Mouse (Mus musculus) erythroblast, embryonic 14.5 days (primary cell): ENCODE results near the gene Atp8b4. TPM values are rescaled to one million over a fixed set of nuclear protein-coding genes. Genes with fewer than 3 reads are reported as not detected.

Experiments
- H3K27me3 ChIP-seq: 2 replicates; pipeline ENCODE4 v1.6.1; 2012; ENCODE audit warnings: inconsistent platforms; ENCODE audit not compliant: control insufficient read depth
- H3K36me3 ChIP-seq: 2 replicates; pipeline ENCODE4 v1.6.1; 2012; ENCODE audit warnings: mild to moderate bottlenecking, inconsistent platforms; ENCODE audit not compliant: control insufficient read depth
- H3K4me1 ChIP-seq: 2 replicates; pipeline ENCODE4 v1.6.1; 2012; ENCODE audit warnings: inconsistent platforms; ENCODE audit not compliant: control insufficient read depth
- H3K4me3 ChIP-seq: replicated peaks from 2 replicates; pipeline ENCODE3; 2012; ENCODE audit warnings: moderate library complexity, mild to moderate bottlenecking, inconsistent platforms
- H3K9me3 ChIP-seq: 2 replicates; pipeline ENCODE4 v1.6.1; 2012; ENCODE audit warnings: low read length, inconsistent platforms, mixed read lengths; ENCODE audit not compliant: control insufficient read depth
- GATA1 ChIP-seq: IDR thresholded peaks from 2 replicates; pipeline ENCODE4 v1.6.1; 2012; ENCODE audit warnings: low read length, inconsistent platforms, mixed read lengths
- TAL1 ChIP-seq: IDR thresholded peaks from 3 replicates; pipeline ENCODE4 v1.6.1; 2012; ENCODE audit warnings: low read length, inconsistent platforms, mixed read lengths
- polyA plus RNA-seq: library from polyadenylated mRNA; stranded (reverse); fragments of >175 nt; gene quantifications from 2 replicates; pipeline ENCODE4 v1.2.3, GENCODE M21; 2012

Atp8b4 gene
- polyA plus RNA-seq, 1 experiment = not detected

DNA sequence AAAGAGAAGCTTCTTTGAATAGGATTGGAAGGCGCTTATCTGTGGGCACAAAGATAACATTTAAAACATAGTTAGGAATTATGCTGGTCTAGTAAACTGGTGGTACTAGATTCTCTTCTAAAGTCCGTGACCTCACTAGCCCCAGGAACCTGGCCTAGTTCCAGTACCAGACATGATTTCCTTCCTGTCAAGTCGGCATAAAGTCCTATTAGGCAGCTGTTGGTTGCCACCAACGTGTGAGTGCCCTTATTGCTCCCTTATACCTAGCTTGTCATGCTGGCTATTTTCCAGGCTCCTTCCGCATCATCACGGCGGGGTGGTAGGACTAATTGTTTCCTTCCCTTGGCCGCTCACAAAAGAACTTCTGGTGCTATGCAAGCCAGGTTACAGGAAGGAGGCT, 21.6 kb upstream of the Atp8b4 start:
- TF ChIP-seq GATA1 (no peak), TAL1 (no peak)
- no peaks in the 10 kb centered on the region for H3K27me3 ChIP-seq
- no peak overlapping the region for H3K4me3 ChIP-seq
- no peaks in the 10 kb centered on the region for H3K36me3 ChIP-seq
- peaks cover 17% of the 10 kb centered on the region for H3K4me1 ChIP-seq
- H3K9me3 ChIP-seq = no peaks in the 10 kb centered on the region

DNA sequence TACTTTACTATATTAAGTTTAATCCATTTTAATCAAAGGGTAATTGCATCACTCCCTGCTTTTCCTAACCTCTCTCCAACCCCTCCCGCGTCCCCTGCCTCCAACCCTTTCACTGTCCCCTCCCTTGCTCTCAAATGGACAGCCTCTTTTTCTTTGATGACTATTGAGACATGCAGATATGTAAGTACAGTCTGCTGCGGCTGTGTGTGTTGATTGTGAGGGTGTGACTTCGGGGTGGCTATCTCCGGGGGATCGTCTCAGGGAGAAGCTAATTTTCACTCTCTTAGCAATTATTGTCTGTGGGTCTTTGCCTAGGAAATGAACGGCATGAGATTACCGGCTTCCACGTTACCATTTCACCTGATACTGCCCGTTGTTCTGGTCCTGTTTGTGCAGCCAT, 21.0 kb upstream of the Atp8b4 start:
- no peaks in the 10 kb centered on the region for H3K9me3 ChIP-seq
- no peaks in the 10 kb centered on the region for H3K36me3 ChIP-seq
- H3K4me3 ChIP-seq = no peak overlapping the region
- peaks cover 17% of the 10 kb centered on the region for H3K4me1 ChIP-seq
- TF ChIP-seq GATA1 = no peak
- no peaks in the 10 kb centered on the region for H3K27me3 ChIP-seq

DNA sequence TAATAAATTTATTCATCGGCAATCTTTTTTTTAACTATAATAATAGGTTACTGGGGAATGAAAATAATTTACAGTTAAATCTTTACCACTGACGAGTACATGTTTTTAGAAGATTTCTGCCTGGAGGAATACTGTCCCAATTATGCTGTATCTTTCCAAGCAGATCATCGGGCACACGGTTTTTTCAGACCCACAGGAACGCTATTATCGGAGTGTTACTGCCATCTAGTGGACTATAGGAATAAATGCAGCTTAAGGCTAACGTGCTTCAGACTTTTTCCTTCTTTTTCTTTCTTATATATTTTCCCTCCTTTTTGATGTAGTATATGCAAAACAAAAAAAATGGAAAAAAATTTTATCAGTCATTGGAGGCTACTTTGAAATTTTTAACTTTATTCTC, 20.4 kb upstream of the Atp8b4 start:
- Histone ChIP-seq H3K27me3 (no peaks in the 10 kb centered on the region), H3K4me3 (no peak overlapping the region), H3K9me3 (no peaks in the 10 kb centered on the region), H3K36me3 (no peaks in the 10 kb centered on the region), H3K4me1 (peaks cover 17% of the 10 kb centered on the region)
- TF ChIP-seq TAL1 (no peak), GATA1 (no peak)

DNA sequence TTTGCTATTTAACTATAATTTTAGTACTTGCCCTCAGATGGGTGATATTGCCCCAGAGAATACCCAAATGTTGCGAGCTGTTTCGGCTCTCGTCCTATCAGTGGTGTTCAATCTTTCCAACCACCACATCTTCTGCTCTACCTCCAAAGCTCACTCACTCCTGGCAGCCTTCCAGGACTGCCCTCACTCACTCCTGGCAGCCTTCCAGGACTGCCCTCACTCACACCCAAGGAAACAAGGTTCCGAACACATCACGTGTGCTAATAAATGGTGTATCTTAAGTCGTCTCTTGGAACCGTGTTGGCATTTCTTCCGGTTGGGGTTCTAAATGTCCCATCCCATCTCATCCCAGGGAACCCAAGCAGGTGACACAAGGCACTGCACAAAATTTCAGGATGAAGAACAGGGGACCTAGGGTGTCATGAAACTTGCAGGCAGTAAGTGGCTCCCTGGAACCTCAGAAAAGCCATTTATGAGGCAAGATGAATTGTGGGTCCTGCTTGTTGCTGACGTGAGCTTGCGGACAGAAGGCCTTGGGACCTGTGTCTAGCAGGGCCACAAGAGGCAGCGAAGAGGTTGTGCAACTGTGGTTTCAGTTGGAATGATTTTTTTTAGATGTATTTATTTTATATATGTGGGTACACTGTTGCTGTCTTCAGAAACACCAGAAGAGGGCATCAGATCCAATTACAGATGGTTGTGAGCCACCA, 19.6 kb upstream of the Atp8b4 start:
- H3K36me3 ChIP-seq = no peaks in the 10 kb centered on the region

DNA sequence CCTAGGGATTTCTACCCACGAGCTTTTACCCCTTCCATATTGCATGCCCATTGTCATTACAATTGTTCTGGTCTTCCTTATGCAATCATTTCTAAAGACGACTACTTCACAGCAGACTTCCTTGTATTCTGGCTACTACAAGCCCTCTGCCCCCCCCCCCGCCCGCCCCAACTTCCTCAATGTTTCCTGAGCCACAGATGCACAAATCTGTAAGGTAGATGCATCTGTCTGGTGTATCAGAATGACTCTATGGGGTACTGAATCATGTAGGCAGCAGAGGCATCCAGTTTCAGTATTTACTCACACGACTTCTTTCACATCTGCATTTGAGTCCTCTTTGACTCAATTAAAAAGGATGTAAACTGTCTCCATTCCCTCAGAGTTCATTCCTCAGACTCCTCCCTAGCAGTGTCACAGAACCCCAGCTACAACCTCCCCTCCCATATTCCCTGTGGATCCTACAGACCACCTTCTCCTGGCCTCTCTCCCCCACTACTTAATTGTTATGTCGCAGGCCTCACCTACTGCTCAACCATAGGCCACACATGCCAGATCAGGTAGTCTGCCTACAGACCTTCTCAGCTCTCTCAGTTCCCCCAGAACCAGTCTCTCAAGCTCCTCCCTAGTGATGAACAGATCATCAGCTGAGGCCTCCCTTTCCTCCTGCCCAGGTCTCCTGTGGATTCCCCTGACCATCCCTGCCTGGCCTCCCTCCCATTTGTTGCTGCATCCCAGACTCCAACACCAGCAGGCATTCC, 14.8 kb upstream of the Atp8b4 start:
- Histone ChIP-seq H3K9me3 (no peaks in the 10 kb centered on the region; the same call in 1 of the 2 replicates), H3K36me3 (no peaks in the 10 kb centered on the region), H3K27me3 (no peaks in the 10 kb centered on the region), H3K4me3 (no peak overlapping the region), H3K4me1 (peaks cover 6% of the 10 kb centered on the region; the same call in 1 of the 2 replicates)
- TF ChIP-seq GATA1 (no peak), TAL1 (no peak)

More for the DNA sequence above, 19.6 kb upstream of the Atp8b4 start:
- H3K4me1 ChIP-seq = peaks cover 17% of the 10 kb centered on the region
- no peaks in the 10 kb centered on the region; the same call in 1 of the 2 replicates for H3K9me3 ChIP-seq
- no peaks in the 10 kb centered on the region for H3K27me3 ChIP-seq
- H3K4me3 ChIP-seq = no peak overlapping the region
- no peak for TF ChIP-seq TAL1

DNA sequence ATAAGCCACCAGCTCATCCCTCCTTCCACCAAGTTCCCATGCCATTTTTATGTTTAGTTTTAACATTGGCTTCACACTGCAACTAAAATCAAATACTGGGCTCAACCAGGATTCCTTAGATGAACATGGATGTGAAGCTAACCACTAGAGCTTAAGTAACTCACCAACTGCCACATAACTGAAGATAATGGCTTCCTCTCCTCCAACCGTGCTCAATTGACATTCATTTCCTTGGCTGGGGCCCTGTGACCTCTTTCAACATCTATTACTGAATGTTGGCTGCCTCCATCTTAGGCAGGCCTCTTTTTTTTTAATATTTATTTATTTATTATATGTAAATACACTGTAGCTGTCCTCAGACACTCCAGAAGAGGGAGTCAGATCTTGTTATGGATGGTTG, 7.8 kb upstream of the Atp8b4 start:
- Histone ChIP-seq H3K36me3 (no peaks in the 10 kb centered on the region), H3K9me3 (no peaks in the 10 kb centered on the region), H3K27me3 (no peaks in the 10 kb centered on the region), H3K4me1 (no peaks in the 10 kb centered on the region), H3K4me3 (no peak overlapping the region)
- TF ChIP-seq TAL1 (no peak), GATA1 (no peak)

DNA sequence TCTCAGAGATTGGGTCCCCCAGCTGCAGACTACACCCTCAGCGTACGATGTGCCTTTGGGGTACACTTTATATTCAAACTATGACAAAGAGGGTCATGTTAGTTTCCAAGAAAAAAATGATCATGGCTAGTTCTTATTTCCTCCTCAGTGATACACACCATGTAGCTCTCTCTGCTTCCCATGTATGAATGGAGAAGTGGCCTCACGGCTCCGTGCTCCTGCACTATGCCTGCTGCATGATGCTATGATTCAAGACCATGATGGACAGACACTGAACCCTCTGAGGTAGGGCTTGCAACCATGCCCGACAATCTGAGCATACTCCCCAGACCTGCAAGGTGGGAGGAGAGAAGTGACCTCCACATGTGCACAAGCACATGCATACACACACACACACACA, 7.0 kb upstream of the Atp8b4 start:
- TF ChIP-seq TAL1 (no peak), GATA1 (no peak)
- H3K4me3 ChIP-seq = no peak overlapping the region
- no peaks in the 10 kb centered on the region for H3K9me3 ChIP-seq
- no peaks in the 10 kb centered on the region for H3K36me3 ChIP-seq
- no peaks in the 10 kb centered on the region for H3K4me1 ChIP-seq
- no peaks in the 10 kb centered on the region for H3K27me3 ChIP-seq

DNA sequence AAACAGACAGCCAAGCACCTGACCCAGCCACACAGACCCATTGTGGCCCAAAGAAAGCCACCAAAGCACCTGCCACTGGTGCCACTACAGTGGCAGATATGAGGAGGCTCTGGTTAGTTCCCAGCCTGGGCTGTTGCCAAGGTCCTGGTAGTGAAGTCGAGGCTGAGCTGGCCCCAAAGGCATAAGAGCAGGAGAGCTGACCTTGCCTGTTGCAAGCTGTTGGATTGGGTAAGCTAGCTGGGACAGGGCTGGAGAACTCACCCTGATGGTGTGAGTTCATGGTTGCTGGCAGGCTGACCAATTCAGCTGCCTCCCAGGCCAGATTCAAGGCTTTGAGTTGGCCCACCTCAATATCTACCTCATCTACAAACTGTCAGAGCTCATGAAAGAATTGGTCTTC, 4.7 kb upstream of the Atp8b4 start:
- TF ChIP-seq GATA1 = no peak
- TF ChIP-seq TAL1 = no peak
- Histone ChIP-seq H3K4me1 (no peaks in the 10 kb centered on the region), H3K27me3 (no peaks in the 10 kb centered on the region), H3K4me3 (no peak overlapping the region), H3K9me3 (no peaks in the 10 kb centered on the region), H3K36me3 (no peaks in the 10 kb centered on the region)

DNA sequence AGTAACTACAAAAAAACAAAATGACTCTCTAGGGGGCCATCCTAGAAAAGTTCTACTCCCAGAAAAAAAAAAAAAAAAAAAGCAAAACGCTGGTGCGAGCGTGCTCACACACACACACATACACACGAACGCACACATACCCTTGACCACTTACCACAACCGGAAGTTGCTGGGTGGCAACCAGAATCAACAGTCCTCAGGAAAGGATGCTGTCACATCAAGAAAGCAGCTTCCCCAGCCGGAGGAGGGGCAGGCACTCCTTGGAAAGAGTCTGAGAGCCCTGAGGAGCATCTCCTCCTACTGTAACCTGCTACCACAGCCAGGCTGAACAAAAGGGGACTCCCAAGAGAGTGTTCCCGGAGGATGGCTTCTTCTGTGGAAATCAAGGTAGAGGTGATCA, 744 bp downstream of the Atp8b4 start:
- no peak for TF ChIP-seq TAL1
- no peak for TF ChIP-seq GATA1
- Histone ChIP-seq H3K4me3 (no peak overlapping the region), H3K27me3 (no peaks in the 10 kb centered on the region), H3K36me3 (no peaks in the 10 kb centered on the region), H3K9me3 (no peaks in the 10 kb centered on the region), H3K4me1 (no peaks in the 10 kb centered on the region)
